Mouse (Mus musculus) hindbrain, embryonic 11.5 days (tissue): Measurements from ENCODE around the gene Prkca. TPM values are rescaled to one million over a fixed set of nuclear protein-coding genes. Genes with fewer than 3 reads are reported as not detected.
A peak's percentile ranks its signal among the peaks of the same experiment; 100 is the strongest.

ENCODE experiments used
- ATAC-seq: fragments of 200-750 bp; cut with Nextera tagmentation; 2 replicates; pipeline ENCODE4 v1.8.0; 2017; ENCODE audit warnings: mild to moderate bottlenecking, moderate TSS enrichment, moderate library complexity; ENCODE audit not compliant: low FRiP score
- DNase-seq: peaks from one replicate; pipeline ENCODE4 v3.0.0-alpha.2; 2015; ENCODE audit warnings: low spot score
- H3K27ac ChIP-seq: fragments of 300-500 bp; sonication (generic); 2 replicates; pipeline ENCODE4 v1.5.1; 2014; ENCODE audit warnings: mild to moderate bottlenecking, low read depth, low read length
- H3K27me3 ChIP-seq: fragments of 300-500 bp; sonication (generic); 2 replicates; pipeline ENCODE4 v1.6.1; 2014; ENCODE audit warnings: mild to moderate bottlenecking, low read length, moderate library complexity, mixed read lengths; ENCODE audit not compliant: control insufficient read depth, insufficient read depth
- H3K36me3 ChIP-seq: fragments of 300-500 bp; sonication (generic); 2 replicates; pipeline ENCODE4 v1.6.1; 2014; ENCODE audit warnings: mild to moderate bottlenecking, low read length, moderate library complexity, mixed read lengths; ENCODE audit not compliant: control insufficient read depth, insufficient read depth
- H3K4me1 ChIP-seq: fragments of 300-500 bp; sonication (generic); replicated peaks from 2 replicates; pipeline ENCODE4 v1.6.1; 2014; ENCODE audit warnings: low read length, mixed read lengths; ENCODE audit not compliant: control insufficient read depth, insufficient read depth
- H3K4me2 ChIP-seq: fragments of 300-500 bp; sonication (generic); replicated peaks from 2 replicates; pipeline ENCODE4 v1.6.1; 2014; ENCODE audit warnings: mild to moderate bottlenecking, low read depth, low read length
- H3K4me3 ChIP-seq: fragments of 300-500 bp; sonication (generic); 2 replicates; pipeline ENCODE4 v1.5.1; 2014; ENCODE audit warnings: low read depth, low read length
- H3K9ac ChIP-seq: fragments of 300-500 bp; sonication (generic); 2 replicates; pipeline ENCODE4 v1.6.1; 2014; ENCODE audit warnings: low read depth, low read length
- H3K9me3 ChIP-seq: fragments of 300-500 bp; sonication (generic); 2 replicates; pipeline ENCODE4 v1.6.1; 2016; ENCODE audit warnings: low read length; ENCODE audit not compliant: control insufficient read depth
- WGBS: fragments of 180-500 bp; shearing (Covaris S2); extraction: QIAGEN DNeasy Blood & Tissue Kit; methylation state at CpG from one replicate; pipeline ENCODE4 v1.1.7; 2014; 5-methylcytosine and 5-hydroxymethylcytosine counted together
- polyA plus RNA-seq: library from polyadenylated mRNA; unstranded; fragments of >200 nt; fragmentation: Nextera tagmentation; extraction: Ambion mirVana; gene quantifications from 2 replicates; pipeline ENCODE4 v1.2.1, GENCODE M21; 2014

Gene Prkca
- polyA plus RNA-seq, 1 experiment from 2014 or later = 4.1 TPM

- no peak overlapping the region for H3K9ac ChIP-seq
- ATAC-seq (no peak), DNase-seq (no peak)
- H3K4me3 ChIP-seq = no peak overlapping the region
- no peaks in the 10 kb centered on the region for H3K27me3 ChIP-seq
- H3K36me3 ChIP-seq = no peaks in the 10 kb centered on the region
- no peaks in the 10 kb centered on the region for H3K9me3 ChIP-seq
- 89% methylated on average over 12 of the region's 12 CpGs for WGBS
- H3K4me1 ChIP-seq = no peaks in the 10 kb centered on the region
- H3K4me2 ChIP-seq = no peak overlapping the region
- no peak overlapping the region for H3K27ac ChIP-seq
Observed at GRCm38 (mm10) chr11:108038989-108039388, 304.7 kb downstream of the Prkca start.

- 96% methylated on average over 10 of the region's 10 CpGs for WGBS
Observed at GRCm38 (mm10) chr11:108036339-108036738, 307.4 kb downstream of the Prkca start.

DNA sequence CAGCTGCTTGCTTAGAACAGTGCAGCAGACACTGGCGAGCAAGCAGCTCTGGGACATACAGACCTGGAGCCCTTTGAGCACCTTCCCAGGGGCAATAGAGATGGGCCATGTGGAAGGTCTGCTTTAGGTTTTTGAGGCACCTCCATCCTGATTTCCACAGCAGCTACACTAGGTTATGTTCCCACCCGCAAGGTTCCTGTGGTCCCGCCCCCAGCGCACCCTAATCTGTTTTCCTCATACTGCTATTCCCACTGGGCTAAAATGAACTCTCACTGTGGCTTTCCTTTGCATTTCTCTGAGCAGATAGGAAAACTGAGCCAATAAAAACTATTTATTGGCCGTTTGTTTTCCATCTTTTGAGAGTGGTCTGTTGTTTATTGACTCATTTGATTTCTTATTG lies 308.0 kb downstream of the Prkca start:
- Histone ChIP-seq H3K9ac (no peak overlapping the region), H3K36me3 (no peaks in the 10 kb centered on the region), H3K4me2 (no peak overlapping the region), H3K9me3 (no peaks in the 10 kb centered on the region), H3K27ac (no peak overlapping the region), H3K4me1 (no peaks in the 10 kb centered on the region), H3K27me3 (no peaks in the 10 kb centered on the region), H3K4me3 (no peak overlapping the region)
- ATAC-seq (no peak), DNase-seq (no peak)
- WGBS = 91% methylated on average over 5 of the region's 5 CpGs

More at GRCm38 (mm10) chr11:108036339-108036738, 307.4 kb downstream of the Prkca start:
- ATAC-seq = no peak
- no peak overlapping the region for H3K9ac ChIP-seq
- H3K4me1 ChIP-seq = no peaks in the 10 kb centered on the region
- H3K4me2 ChIP-seq = no peak overlapping the region
- no peaks in the 10 kb centered on the region for H3K36me3 ChIP-seq
- no peak for DNase-seq
- H3K27ac ChIP-seq = no peak overlapping the region
- no peaks in the 10 kb centered on the region for H3K27me3 ChIP-seq
- no peak overlapping the region for H3K4me3 ChIP-seq
- no peaks in the 10 kb centered on the region for H3K9me3 ChIP-seq

DNA sequence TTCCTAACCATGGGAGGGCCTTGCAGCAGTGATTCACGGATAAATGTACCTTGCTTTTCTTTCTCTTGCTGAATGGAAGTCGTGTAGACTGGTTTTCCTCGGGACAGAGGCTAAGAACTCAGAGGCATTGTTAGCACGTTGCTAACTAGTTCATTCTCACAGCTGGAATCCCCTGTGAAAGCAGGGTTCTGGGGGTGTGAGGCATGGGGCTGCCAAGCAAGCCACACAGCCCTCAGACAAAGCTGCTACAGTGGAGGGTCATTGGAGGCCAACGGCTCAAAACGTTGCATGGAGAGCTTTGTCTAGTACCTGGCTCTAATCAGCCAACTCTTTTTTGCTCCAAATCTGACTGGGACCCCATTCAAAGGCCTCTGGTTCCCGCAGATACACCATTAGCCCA lies 309.4 kb downstream of the Prkca start:
- no peak overlapping the region for H3K9ac ChIP-seq
- 14% methylated on average over 7 of the region's 7 CpGs for WGBS
- no peaks in the 10 kb centered on the region for H3K27me3 ChIP-seq
- no peak overlapping the region for H3K4me3 ChIP-seq
- no peak overlapping the region for H3K27ac ChIP-seq
- H3K4me2 ChIP-seq = no peak overlapping the region
- ATAC-seq = no peak
- H3K4me1 ChIP-seq = no peaks in the 10 kb centered on the region
- no peaks in the 10 kb centered on the region for H3K9me3 ChIP-seq
- no peaks in the 10 kb centered on the region for H3K36me3 ChIP-seq
- no peak for DNase-seq

DNA sequence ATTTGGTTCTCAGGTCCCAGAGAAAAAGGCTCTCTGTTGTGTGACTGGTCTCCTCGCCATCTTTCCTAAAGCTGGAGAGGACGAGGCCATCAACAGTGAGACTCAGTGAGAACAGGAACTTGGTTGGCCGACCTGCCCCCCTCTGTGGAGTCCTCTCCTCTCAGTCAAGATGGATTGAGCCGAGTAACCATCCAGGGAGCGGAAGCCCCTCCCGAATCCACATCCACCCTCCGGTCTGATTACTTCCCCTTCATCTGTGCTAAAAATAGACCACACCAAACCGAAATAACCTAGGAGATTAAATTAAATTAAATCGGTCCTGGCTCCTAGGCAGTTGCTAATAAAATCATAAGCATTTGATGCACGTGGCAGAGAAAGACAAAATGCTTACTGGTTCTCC lies 311.2 kb downstream of the Prkca start:
- Histone ChIP-seq H3K4me2 (no peak overlapping the region), H3K4me1 (no peaks in the 10 kb centered on the region), H3K9me3 (no peaks in the 10 kb centered on the region), H3K9ac (no peak overlapping the region), H3K36me3 (no peaks in the 10 kb centered on the region), H3K4me3 (no peak overlapping the region), H3K27me3 (no peaks in the 10 kb centered on the region), H3K27ac (no peak overlapping the region)
- ATAC-seq (no peak), DNase-seq (no peak)
- WGBS = 82% methylated on average over 10 of the region's 10 CpGs

DNA sequence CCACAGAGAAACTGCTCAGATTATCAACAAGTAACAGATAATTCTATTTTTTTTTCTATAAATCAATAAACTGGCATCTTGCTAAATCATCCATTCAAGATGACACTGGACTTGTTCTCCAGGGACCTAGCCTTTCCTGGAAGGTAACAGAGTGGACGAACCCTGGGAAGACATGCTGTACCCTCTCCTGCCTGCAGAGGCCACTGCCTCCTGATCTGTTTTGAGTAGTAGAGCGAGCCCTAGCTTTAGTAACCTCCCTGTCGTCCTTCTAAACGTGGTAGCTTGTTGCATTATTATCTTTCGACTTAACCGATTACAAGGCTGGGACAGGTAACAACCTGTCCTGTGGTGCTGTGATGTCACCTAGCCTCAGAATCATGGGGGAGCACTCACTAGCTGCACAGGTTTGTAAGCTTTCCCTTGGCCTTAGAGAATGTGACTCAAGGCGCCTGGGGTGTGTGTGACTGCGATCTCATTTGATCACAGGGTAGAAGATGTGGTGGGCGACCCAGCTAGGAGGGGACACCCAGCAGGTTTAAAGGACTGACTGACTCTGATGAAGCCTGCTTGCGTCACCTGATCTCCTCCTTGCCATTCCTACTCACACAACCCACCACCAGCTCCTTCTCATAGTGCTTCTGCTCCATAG lies 312.6 kb downstream of the Prkca start:
- Histone ChIP-seq H3K27me3 (no peaks in the 10 kb centered on the region), H3K27ac (no peak overlapping the region), H3K9ac (no peak overlapping the region), H3K36me3 (no peaks in the 10 kb centered on the region), H3K4me2 (no peak overlapping the region), H3K4me3 (no peak overlapping the region), H3K9me3 (no peaks in the 10 kb centered on the region), H3K4me1 (no peaks in the 10 kb centered on the region)
- WGBS = 54% methylated on average over 10 of the region's 10 CpGs
- ATAC-seq (no peak), DNase-seq (peak; percentile 64)

GRCm38 (mm10) chr11:108029321-108029720 lies 314.4 kb downstream of the Prkca start:
- H3K4me2 ChIP-seq = no peak overlapping the region
- H3K9ac ChIP-seq = no peak overlapping the region
- H3K4me1 ChIP-seq = no peaks in the 10 kb centered on the region
- H3K27ac ChIP-seq = no peak overlapping the region
- H3K9me3 ChIP-seq = no peaks in the 10 kb centered on the region
- no peak overlapping the region for H3K4me3 ChIP-seq
- WGBS = 90% methylated on average over 11 of the region's 11 CpGs
- H3K36me3 ChIP-seq = no peaks in the 10 kb centered on the region
- no peak for ATAC-seq
- no peaks in the 10 kb centered on the region for H3K27me3 ChIP-seq
- no peak for DNase-seq

DNA sequence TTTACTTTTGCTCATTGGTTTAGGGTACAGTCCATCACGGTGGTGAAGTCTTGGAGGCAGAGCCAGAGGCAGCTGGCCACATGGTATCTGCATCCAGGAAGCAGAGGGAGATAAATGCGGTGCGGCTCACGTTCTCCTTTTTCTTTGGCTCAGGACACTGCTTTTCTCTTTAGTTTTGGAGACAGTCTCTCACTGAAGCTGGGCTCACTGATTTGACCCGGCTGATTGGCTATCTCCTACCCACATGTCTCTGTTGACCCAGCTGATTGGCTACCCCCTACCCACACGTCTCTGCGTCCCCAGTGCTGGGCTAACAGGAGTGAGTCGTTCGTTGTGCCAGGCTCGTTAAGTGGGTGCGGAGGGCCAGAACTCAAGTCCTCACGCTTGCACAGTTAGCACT lies 315.3 kb downstream of the Prkca start:
- ATAC-seq (no peak), DNase-seq (no peak)

DNA sequence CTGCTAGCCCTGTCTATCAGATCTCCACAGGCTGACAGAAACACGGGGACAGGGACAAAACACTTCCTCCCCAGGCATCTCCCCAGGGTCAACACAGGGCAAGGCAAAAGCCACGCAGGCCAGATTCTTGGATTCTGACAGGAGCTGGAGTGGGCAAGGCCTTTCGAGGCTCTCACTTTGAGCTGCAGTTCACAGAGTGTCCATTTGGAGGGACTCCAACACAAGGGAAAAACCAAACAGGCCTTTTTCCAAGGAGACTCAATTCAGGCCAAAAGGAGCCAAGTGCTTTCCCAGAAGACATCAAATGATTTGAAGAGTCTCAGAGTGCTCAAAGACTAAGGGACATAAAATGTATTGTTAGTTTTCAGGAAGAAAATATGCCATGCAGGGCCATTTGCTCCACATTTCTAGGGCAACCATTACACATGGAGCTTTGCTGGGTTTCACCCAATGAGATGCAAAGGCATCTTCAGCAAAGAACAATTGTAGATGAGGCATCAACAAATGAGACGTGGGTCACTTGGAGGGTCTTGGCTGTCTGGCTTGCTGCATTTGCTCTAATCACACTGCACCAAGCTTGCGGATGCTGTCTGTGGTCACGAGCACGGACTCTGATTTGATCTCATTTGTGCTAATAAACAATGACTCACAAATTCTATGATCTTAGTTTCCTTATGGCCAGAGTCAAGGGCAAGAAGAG lies 317.9 kb downstream of the Prkca start:
- Histone ChIP-seq H3K9me3 (no peaks in the 10 kb centered on the region), H3K9ac (no peak overlapping the region), H3K27ac (no peak overlapping the region), H3K4me3 (no peak overlapping the region), H3K4me2 (no peak overlapping the region), H3K4me1 (no peaks in the 10 kb centered on the region), H3K27me3 (no peaks in the 10 kb centered on the region), H3K36me3 (no peaks in the 10 kb centered on the region)
- WGBS = 51% methylated on average over 7 of the region's 7 CpGs
- no peak for ATAC-seq
- peak; percentile 54 for DNase-seq

More for the DNA sequence above, 315.3 kb downstream of the Prkca start:
- no peak overlapping the region for H3K4me3 ChIP-seq
- H3K36me3 ChIP-seq = no peaks in the 10 kb centered on the region
- H3K4me1 ChIP-seq = no peaks in the 10 kb centered on the region
- no peaks in the 10 kb centered on the region for H3K27me3 ChIP-seq
- no peaks in the 10 kb centered on the region for H3K9me3 ChIP-seq
- H3K27ac ChIP-seq = no peak overlapping the region
- no peak overlapping the region for H3K9ac ChIP-seq
- no peak overlapping the region for H3K4me2 ChIP-seq
- WGBS = 78% methylated on average over 12 of the region's 12 CpGs
